Mouse (Mus musculus): ENCODE results near the gene Gkn3.

The Gkn3 gene

GRCm38 (mm10) chr6:87388877-87389276 is at the start of gene Gkn3:
Gkn3 (minus strand) TSS chr6:87388935.
- no peak for DNase-seq (ENCODE audit: low spot score)

DNA sequence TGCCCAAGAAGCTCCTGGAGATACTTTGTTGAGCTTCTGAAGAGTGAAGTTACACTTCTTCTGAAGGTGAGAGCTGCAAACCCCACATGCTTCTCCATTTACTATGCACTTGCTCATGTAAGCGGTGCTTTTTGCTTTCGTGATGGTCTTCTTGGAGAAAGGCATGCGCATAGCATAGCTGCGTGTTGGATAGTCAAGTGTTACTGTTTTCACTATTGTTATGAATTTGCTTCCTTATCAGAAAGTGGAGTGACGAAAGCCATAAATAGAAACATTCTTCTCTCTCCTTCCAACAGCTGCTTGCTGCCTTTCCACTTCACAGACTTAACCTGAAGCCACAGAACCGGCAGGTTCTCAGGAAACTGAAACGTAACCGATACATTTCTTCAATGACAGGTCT is 48.0 kb upstream of the Gkn3 start:
- no peak for DNase-seq (ENCODE audit: low spot score)

- DNase-seq (ENCODE audit: low spot score): no peak
These were observed 47.1 kb upstream of the Gkn3 start for GRCm38 (mm10) chr6:87435791-87436190.

DNA sequence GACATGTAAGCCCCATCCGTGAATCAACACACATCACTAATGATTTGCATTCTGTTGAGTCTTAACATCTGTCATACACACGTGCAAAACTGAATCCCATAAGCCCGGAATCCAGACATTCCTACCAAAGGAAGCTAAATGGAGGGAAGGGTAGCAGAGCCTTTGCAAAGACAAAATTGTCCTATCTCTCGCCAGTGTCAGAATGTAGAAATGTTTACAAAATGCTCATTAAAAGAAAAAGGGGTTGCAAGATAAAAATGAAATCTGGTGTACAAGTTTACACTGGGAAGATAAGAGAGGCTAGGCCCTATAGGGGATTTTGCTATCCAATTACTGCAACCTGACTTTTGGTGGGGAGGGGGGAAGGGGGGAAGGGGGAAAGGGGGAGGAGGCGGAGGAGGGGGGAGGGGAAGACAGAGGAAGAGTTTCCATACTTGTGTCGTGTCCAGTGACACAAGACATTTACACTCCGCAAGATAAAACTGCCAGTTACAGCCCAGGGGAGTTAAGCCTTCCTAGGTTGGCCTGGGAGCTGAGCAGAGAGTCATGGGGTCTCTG is 39.8 kb upstream of the Gkn3 start, which contains the start of gene Bmp10:
Gene Bmp10, plus strand, starts transcription at position 508 of the 558 bp plus-strand sequence.
- DNase-seq (ENCODE audit: low spot score): no peak

GRCm38 (mm10) chr6:87427616-87428015 is 38.9 kb upstream of the Gkn3 start:
- DNase-seq (ENCODE audit: low spot score): no peak

GRCm38 (mm10) chr6:87426954-87427353 is 38.2 kb upstream of the Gkn3 start:
- no peak for DNase-seq (ENCODE audit: low spot score)

DNA sequence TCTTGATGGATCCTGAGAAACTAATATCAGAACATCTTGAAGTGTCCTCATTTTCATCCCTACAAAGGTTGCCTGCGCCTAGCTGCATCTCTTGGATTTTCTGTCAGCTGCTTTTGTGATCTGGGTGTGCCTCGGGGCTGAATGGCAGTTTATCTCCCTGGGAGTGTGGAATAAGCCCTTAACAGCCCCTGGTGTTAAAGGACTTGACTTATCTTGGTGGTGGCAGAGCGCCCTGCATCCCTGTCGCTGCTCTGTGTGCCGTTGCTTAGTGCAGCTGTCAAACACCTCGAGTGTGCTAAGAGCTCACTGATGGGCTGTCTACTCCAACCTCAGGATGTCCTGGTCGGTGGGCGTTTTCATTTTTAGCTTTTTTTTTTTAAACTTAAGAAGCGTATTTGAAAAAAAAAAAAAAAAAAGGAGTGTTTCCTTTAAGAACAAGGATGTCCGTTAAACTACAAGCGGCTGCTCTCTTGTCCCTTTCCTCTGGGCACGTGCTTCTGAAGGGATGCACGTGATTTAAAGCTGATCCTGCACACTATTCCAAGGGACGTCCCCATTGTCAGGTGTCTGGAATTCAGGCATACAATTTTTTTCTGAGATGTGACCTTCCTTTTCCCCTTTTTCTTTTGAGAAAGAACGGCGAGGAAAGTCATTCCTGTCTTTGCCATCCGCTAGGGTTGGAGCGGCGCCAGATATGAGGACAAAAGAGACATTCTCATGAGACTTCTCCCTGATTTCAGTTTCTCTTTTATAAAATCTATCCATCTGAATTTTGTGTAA is 35.5 kb upstream of the Gkn3 start:
- no peak for DNase-seq (ENCODE audit: low spot score)

- no peak for DNase-seq (ENCODE audit: low spot score)
These were observed 33.6 kb upstream of the Gkn3 start for GRCm38 (mm10) chr6:87422304-87422703.

DNA sequence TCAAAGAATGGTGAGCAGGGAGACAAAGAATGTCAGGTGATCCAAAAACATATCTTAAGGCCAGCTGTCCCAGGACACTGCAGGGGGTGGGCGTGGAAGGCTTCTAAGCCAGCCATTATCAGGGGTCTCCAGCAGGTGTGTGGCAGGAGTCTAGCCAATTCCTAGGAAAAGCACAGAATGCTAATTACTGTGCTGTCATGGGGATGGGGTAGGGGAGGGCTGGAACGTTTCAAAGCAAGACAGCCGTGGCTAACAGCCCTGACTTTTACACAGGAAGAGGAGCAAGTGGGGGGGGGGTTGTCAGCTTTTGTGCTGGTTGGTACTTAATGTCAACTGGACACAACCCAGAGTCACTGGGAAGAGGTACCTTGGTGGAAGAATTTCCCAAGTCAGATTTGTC is 23.3 kb upstream of the Gkn3 start:
- DNase-seq (ENCODE audit: low spot score): no peak

DNA sequence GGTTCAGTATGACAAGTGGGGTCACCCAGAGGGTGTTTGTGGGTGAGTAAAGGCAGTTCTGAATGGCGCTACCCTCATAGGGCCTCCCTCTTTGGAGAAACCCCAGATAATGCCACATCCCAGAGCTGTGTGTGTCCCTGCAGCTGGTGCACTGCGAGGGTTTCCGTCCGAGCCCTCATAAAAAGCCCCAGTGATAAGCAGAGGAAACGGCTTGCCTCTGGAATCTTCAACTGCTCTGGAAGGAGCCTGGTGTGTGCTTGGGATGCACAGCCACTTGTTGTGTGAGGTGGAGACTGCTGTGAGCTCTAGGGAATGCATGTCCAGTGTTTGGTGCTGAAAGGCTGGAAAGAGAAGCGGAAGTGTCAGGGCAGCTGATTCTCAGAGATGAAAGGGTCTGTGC is 12.7 kb upstream of the Gkn3 start:
- no peak for DNase-seq (ENCODE audit: low spot score)

GRCm38 (mm10) chr6:87399886-87400566 is 11.3 kb upstream of the Gkn3 start:
- DNase-seq (ENCODE audit: low spot score): no peak

DNA sequence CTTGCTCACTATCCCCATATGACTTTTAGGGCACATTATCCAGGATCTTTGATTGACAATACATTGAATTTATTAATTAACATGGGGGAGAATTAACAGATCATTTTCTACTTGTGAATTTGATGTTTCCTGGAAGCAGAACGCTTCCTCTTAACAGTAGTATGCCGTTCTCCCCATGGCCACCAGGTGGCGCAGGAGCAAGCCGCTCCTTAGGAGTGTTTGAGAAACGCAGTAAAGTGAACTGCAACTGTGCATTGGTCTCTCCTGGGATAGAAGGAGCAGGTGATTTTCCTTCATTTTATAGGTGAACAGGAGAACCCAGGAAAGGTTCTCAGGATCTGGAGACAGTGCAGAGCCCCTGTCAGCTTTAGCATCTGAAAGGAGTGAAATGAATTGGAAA is 10.4 kb upstream of the Gkn3 start:
- DNase-seq (ENCODE audit: low spot score): peak; percentile 46

- DNase-seq (ENCODE audit: low spot score): no peak
These were observed 6.0 kb upstream of the Gkn3 start for GRCm38 (mm10) chr6:87394783-87395182.

DNA sequence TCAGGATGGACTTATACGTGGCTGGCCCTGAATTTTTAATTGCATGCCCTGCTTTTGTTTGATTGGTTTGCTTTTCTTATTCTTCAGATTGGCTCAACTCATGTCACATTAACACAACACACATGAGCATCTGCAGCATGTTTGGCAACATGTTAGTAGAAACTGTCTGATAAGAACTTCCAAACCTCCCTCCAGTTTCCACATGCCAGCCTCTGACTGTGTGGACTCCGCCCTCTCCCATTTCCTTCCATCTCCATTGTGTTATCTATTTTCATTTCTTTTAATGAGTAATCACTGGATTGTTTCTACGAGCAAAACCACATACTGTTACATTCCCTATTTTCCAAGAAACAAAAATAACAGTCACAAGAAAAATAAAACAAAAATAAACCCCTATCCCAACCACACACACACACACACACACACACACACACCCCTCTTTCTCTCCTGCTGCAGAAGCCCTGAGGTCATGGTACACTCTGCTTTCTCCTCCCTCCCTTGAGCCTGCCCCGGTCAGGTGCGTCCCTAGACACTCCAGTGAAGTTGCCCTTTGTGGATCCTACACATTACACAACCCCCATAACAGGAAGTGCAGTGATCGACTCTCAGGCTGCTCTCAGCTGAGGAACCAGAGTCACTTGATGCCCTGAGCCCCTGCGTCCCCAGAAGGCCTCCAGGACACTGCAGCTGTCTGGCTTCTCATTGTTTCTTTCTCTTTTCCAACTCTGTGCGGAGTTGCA is 4.9 kb upstream of the Gkn3 start:
- no peak for DNase-seq (ENCODE audit: low spot score)

- DNase-seq (ENCODE audit: low spot score): no peak
These were observed 787 bp upstream of the Gkn3 start for GRCm38 (mm10) chr6:87389455-87389989.

- no peak for DNase-seq (ENCODE audit: low spot score)
These were observed 2.1 kb downstream of the Gkn3 start for GRCm38 (mm10) chr6:87386681-87387080.

GRCm38 (mm10) chr6:87386203-87386602 is 2.5 kb downstream of the Gkn3 start:
- DNase-seq (ENCODE audit: low spot score): no peak

- DNase-seq (ENCODE audit: low spot score): no peak
These were observed 4.0 kb downstream of the Gkn3 start for GRCm38 (mm10) chr6:87384761-87385160.

GRCm38 (mm10) chr6:87383926-87384691 is 4.6 kb downstream of the Gkn3 start:
- DNase-seq (ENCODE audit: low spot score): no peak

DNA sequence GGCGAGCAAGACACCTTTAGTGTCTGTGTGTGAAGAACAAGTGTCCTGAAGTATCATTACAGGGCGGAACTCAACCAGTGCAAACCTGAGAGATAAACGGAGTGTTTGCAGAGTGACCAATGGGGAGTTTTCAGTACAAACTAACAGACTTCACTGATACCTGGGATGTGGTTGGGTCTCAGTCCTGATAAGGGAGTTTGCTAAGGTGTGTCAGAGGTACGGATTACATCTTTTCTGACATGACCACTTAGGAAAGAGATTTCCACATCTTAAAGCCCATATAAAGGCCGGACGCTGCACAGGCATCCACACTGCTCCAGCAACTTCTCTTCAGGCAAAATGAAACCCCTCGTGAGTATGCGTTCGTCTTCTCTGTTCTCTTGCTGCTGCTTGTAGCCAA is 15.7 kb downstream of the Gkn3 start, which contains the start of gene Gkn2:
Gene Gkn2, plus strand, starts transcription at position 301 of the 400 bp plus-strand sequence.
- DNase-seq (ENCODE audit: low spot score): no peak

DNA sequence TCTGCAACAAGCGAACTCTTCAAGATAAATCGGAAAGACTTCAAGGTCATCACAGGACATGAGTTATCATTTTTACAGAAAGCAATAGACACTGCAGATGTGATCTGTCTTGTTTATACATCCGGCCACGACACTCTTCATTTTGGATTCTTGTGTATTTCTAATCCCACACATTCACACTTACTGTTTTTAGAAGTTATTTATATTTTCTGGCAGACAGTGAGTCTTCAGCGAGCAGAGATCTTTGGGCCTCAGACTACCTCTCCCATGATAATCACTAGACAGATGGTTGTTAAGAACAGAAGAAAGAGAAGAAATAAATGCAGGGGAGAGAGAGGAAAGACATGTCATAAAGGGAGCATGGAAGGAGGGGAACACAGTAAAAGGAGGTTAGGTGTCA is 19.5 kb downstream of the Gkn3 start:
- no peak for DNase-seq (ENCODE audit: low spot score)
